Mouse (Mus musculus) c-Kit-positive CD71-positive TER-119-negative erythroid progenitor cells, embryonic 14.5 days (primary cell): ENCODE measurements around the gene Fam117a.

Experiments used
- DNase-seq: peaks from one replicate; pipeline ENCODE4 v3.0.0-alpha.2; 2013; ENCODE audit warnings: low read depth

Fam117a gene

GRCm38 (mm10) chr11:95333209-95333608 is 3.6 kb upstream of the Fam117a start:
- DNase-seq: no peak

GRCm38 (mm10) chr11:95333805-95334204 is 3.0 kb upstream of the Fam117a start:
- DNase-seq: peak; percentile 83

- DNase-seq: no peak
Observed at GRCm38 (mm10) chr11:95334448-95335060, 2.3 kb upstream of the Fam117a start.

- peak; percentile 58 for DNase-seq
Observed at GRCm38 (mm10) chr11:95337129-95337813, 453 bp downstream of the Fam117a start.

- DNase-seq: no peak
Observed at GRCm38 (mm10) chr11:95337846-95338342, 1.1 kb downstream of the Fam117a start.

- DNase-seq: peak; percentile 95
Observed at GRCm38 (mm10) chr11:95339471-95340021, 2.7 kb downstream of the Fam117a start.

GRCm38 (mm10) chr11:95340259-95340658 is 3.4 kb downstream of the Fam117a start:
- no peak for DNase-seq

- no peak for DNase-seq
Observed at GRCm38 (mm10) chr11:95340664-95341063, 3.8 kb downstream of the Fam117a start.

GRCm38 (mm10) chr11:95343180-95343579 is 6.4 kb downstream of the Fam117a start:
- DNase-seq: no peak

- DNase-seq: no peak
Observed at GRCm38 (mm10) chr11:95344181-95344580, 7.4 kb downstream of the Fam117a start.

GRCm38 (mm10) chr11:95350289-95350688 is 13.5 kb downstream of the Fam117a start:
- DNase-seq: no peak

GRCm38 (mm10) chr11:95350960-95351359 is 14.1 kb downstream of the Fam117a start:
- no peak for DNase-seq

- DNase-seq: no peak
Observed at GRCm38 (mm10) chr11:95352686-95353085, 15.9 kb downstream of the Fam117a start.

- no peak for DNase-seq
Observed at GRCm38 (mm10) chr11:95353226-95353625, 16.4 kb downstream of the Fam117a start.

GRCm38 (mm10) chr11:95354228-95354944 is 17.6 kb downstream of the Fam117a start:
- no peak for DNase-seq

- DNase-seq: no peak
Observed at GRCm38 (mm10) chr11:95354945-95355660, 18.3 kb downstream of the Fam117a start.

GRCm38 (mm10) chr11:95355661-95356011 is 18.8 kb downstream of the Fam117a start:
- DNase-seq: no peak

- no peak for DNase-seq
Observed at GRCm38 (mm10) chr11:95356039-95356438, 19.2 kb downstream of the Fam117a start.

- DNase-seq: peak; percentile 97
Observed at GRCm38 (mm10) chr11:95356469-95357273, 19.9 kb downstream of the Fam117a start.

GRCm38 (mm10) chr11:95358263-95358662 is 21.4 kb downstream of the Fam117a start:
- DNase-seq: no peak

GRCm38 (mm10) chr11:95364388-95364787 is 27.6 kb downstream of the Fam117a start:
- DNase-seq: no peak
